Mouse (Mus musculus): ENCODE measurements around the gene Lrrtm4.

The Lrrtm4 gene

GRCm38 (mm10) chr6:80018765-80019164, at the start of gene Lrrtm4:
Lrrtm4 (plus strand) TSS chr6:80018877.
- DNase-seq (ENCODE audit: low spot score in 2 of 2): no peak

GRCm38 (mm10) chr6:80019189-80019860, 648 bp downstream of the Lrrtm4 start:
- no peak for DNase-seq (ENCODE audit: low spot score in 2 of 2)

GRCm38 (mm10) chr6:80019861-80020230, 1.2 kb downstream of the Lrrtm4 start:
- no peak for DNase-seq (ENCODE audit: low spot score in 2 of 2)

- no peak for DNase-seq (ENCODE audit: low spot score in 2 of 2)
Measured at GRCm38 (mm10) chr6:80056849-80057248, 38.2 kb downstream of the Lrrtm4 start.

- no peak for DNase-seq (ENCODE audit: low spot score in 2 of 2)
Measured at GRCm38 (mm10) chr6:80078001-80078400, 59.3 kb downstream of the Lrrtm4 start.

GRCm38 (mm10) chr6:80079290-80079689, 60.6 kb downstream of the Lrrtm4 start:
- DNase-seq (ENCODE audit: low spot score in 2 of 2): no peak

- DNase-seq (ENCODE audit: low spot score in 2 of 2): no peak
Measured at GRCm38 (mm10) chr6:80094909-80095308, 76.2 kb downstream of the Lrrtm4 start.

GRCm38 (mm10) chr6:80105343-80105742, 86.7 kb downstream of the Lrrtm4 start:
- DNase-seq (ENCODE audit: low spot score in 2 of 2): no peak

GRCm38 (mm10) chr6:80105843-80106242, 87.2 kb downstream of the Lrrtm4 start:
- no peak for DNase-seq (ENCODE audit: low spot score in 2 of 2)

- DNase-seq (ENCODE audit: low spot score in 2 of 2): no peak
Measured at GRCm38 (mm10) chr6:80126419-80126818, 107.7 kb downstream of the Lrrtm4 start.

- no peak for DNase-seq (ENCODE audit: low spot score in 2 of 2)
Measured at GRCm38 (mm10) chr6:80162585-80162984, 143.9 kb downstream of the Lrrtm4 start.

- no peak for DNase-seq (ENCODE audit: low spot score in 2 of 2)
Measured at GRCm38 (mm10) chr6:80181916-80182315, 163.2 kb downstream of the Lrrtm4 start.

- no peak for DNase-seq (ENCODE audit: low spot score in 2 of 2)
Measured at GRCm38 (mm10) chr6:80182353-80182752, 163.7 kb downstream of the Lrrtm4 start.

- no peak for DNase-seq (ENCODE audit: low spot score in 2 of 2)
Measured at GRCm38 (mm10) chr6:80185489-80186113, 166.9 kb downstream of the Lrrtm4 start.

GRCm38 (mm10) chr6:80186791-80187190, 168.1 kb downstream of the Lrrtm4 start:
- no peak for DNase-seq (ENCODE audit: low spot score in 2 of 2)

- DNase-seq (ENCODE audit: low spot score in 2 of 2): no peak
Measured at GRCm38 (mm10) chr6:80209476-80209875, 190.8 kb downstream of the Lrrtm4 start.

- DNase-seq (ENCODE audit: low spot score in 2 of 2): no peak
Measured at GRCm38 (mm10) chr6:80210281-80210680, 191.6 kb downstream of the Lrrtm4 start.

GRCm38 (mm10) chr6:80261595-80261994, 242.9 kb downstream of the Lrrtm4 start:
- no peak for DNase-seq (ENCODE audit: low spot score in 2 of 2)

GRCm38 (mm10) chr6:80263972-80264371, 245.3 kb downstream of the Lrrtm4 start:
- no peak for DNase-seq (ENCODE audit: low spot score in 2 of 2)

GRCm38 (mm10) chr6:80264584-80264983, 245.9 kb downstream of the Lrrtm4 start:
- DNase-seq (ENCODE audit: low spot score in 2 of 2): no peak

GRCm38 (mm10) chr6:80265746-80266145, 247.1 kb downstream of the Lrrtm4 start:
- DNase-seq (ENCODE audit: low spot score in 2 of 2): no peak

- DNase-seq (ENCODE audit: low spot score in 2 of 2): no peak
Measured at GRCm38 (mm10) chr6:80286968-80287367, 268.3 kb downstream of the Lrrtm4 start.

GRCm38 (mm10) chr6:80301871-80302270, 283.2 kb downstream of the Lrrtm4 start:
- DNase-seq (ENCODE audit: low spot score in 2 of 2): no peak

GRCm38 (mm10) chr6:80303568-80303967, 284.9 kb downstream of the Lrrtm4 start:
- DNase-seq (ENCODE audit: low spot score in 2 of 2): no peak

All from spleen, postnatal 14 days (tissue).